Mouse (Mus musculus) ES-E14 (cell line): Measurements from ENCODE around the gene Rtn4rl1. TPM values are rescaled to one million over a fixed set of nuclear protein-coding genes. Genes with fewer than 3 reads are reported as not detected.

Experiments used
- DNase-seq: peaks from one replicate; pipeline ENCODE4 v3.0.0-alpha.2; 2013; ENCODE audit warnings: low read depth, low spot score
- H3K27ac ChIP-seq: 2 replicates; pipeline ENCODE4 v1.5.1; 2012; ENCODE audit warnings: low read depth, mild to moderate bottlenecking, low read length, moderate library complexity, mixed read lengths; ENCODE audit not compliant: poor library complexity, insufficient read depth, severe bottlenecking
- H3K36me3 ChIP-seq: 2 replicates; pipeline ENCODE4 v1.6.1; 2012; ENCODE audit warnings: mild to moderate bottlenecking, low read length, moderate library complexity, mixed read lengths; ENCODE audit not compliant: control insufficient read depth, poor library complexity, insufficient read depth, severe bottlenecking
- H3K4me1 ChIP-seq, 2 experiments: fragments of 150-350 bp in 1 of 2; sonication (generic) in 1 of 2; 2 replicates each; pipeline ENCODE4 v1.6.1; 2012; ENCODE audit warnings: low read length in 2 of 2, mild to moderate bottlenecking in 1 of 2, mixed read lengths in 1 of 2; ENCODE audit not compliant: control insufficient read depth in 2 of 2, insufficient read depth in 2 of 2, poor library complexity in 1 of 2
- H3K4me3 ChIP-seq, 2 experiments: fragments of 150-350 bp in 1 of 2; sonication (generic) in 1 of 2; 2 replicates each; pipeline ENCODE4 v1.5.1; 2012; ENCODE audit warnings: low read length in 2 of 2, low read depth in 1 of 2, mild to moderate bottlenecking in 1 of 2, mixed read lengths in 1 of 2; ENCODE audit not compliant: insufficient read depth in 1 of 2, poor library complexity in 1 of 2, severe bottlenecking in 1 of 2
- H3K9ac ChIP-seq: 2 replicates; pipeline ENCODE4 v1.6.1; 2012; ENCODE audit warnings: low read depth, mild to moderate bottlenecking, low read length, mixed read lengths; ENCODE audit not compliant: poor library complexity, insufficient read depth, severe bottlenecking
- H3K9me3 ChIP-seq: fragments of 150-350 bp; sonication (generic); 2 replicates; pipeline ENCODE4 v1.6.1; 2012; ENCODE audit warnings: low read depth, mild to moderate bottlenecking, low read length; ENCODE audit not compliant: control insufficient read depth, insufficient read depth
- CHD2 ChIP-seq: IDR thresholded peaks from 2 replicates; pipeline ENCODE4 v1.6.1; 2014; ENCODE audit warnings: mild to moderate bottlenecking, low read depth, low read length, inconsistent platforms
- HCFC1 ChIP-seq: IDR thresholded peaks from 2 replicates; pipeline ENCODE4 v1.6.1; 2012; ENCODE audit warnings: low read length, inconsistent platforms, borderline replicate concordance; ENCODE audit not compliant: insufficient read depth
- MAFK ChIP-seq: IDR thresholded peaks from 2 replicates; pipeline ENCODE4 v1.6.1; 2014; ENCODE audit warnings: mild to moderate bottlenecking, low read depth, low read length, inconsistent platforms; ENCODE audit not compliant: insufficient read depth
- ZC3H11A ChIP-seq: IDR thresholded peaks from 2 replicates; pipeline ENCODE4 v1.6.1; 2012; ENCODE audit warnings: low read depth, mild to moderate bottlenecking, inconsistent platforms, low read length, borderline replicate concordance
- ZNF384 ChIP-seq: IDR thresholded peaks from 2 replicates; pipeline ENCODE4 v1.6.1; 2012; ENCODE audit warnings: low read depth, low read length, inconsistent platforms
- in situ Hi-C, 2 experiments: fragments of 600-800 bp; cut with MboI; formaldehyde crosslinking; loops; one replicate each; pipeline ENCODE4 v1.15.1; 2025; ENCODE audit warnings: low sequenced_read_pairs in 2 of 2, inconsistent platforms in 1 of 2; ENCODE audit not compliant: unreplicated experiment in 2 of 2
- total RNA-seq: library from RNA; depleted of rRNA; stranded (reverse); fragments of 300-350 nt; gene quantifications from 2 replicates; pipeline ENCODE4 v1.2.3, GENCODE M21; 2012; rRNA removed

Rtn4rl1 gene
- total RNA-seq, 1 experiment, result 1.0 TPM

GRCm38 (mm10) chr11:75304797-75305196, 111.2 kb downstream of the Rtn4rl1 start:
- in situ Hi-C loops, result no loop called here
- Histone ChIP-seq H3K36me3 (peaks cover 72% of the 10 kb centered on the region), H3K9me3 (no peaks in the 10 kb centered on the region), H3K9ac (no peak overlapping the region), H3K4me3 (no peak overlapping the region), H3K4me1 (no peaks in the 10 kb centered on the region), H3K27ac (no peak overlapping the region)
- DNase-seq, result no peak
- no peak for TF ChIP-seq MAFK
- no peak for TF ChIP-seq HCFC1
- TF ChIP-seq ZC3H11A, result no peak
- TF ChIP-seq ZNF384, result no peak
- no peak for TF ChIP-seq CHD2

- in situ Hi-C loops, result no loop called here
- no peak for DNase-seq
- no peak for TF ChIP-seq MAFK
- no peak for TF ChIP-seq ZC3H11A
- TF ChIP-seq HCFC1, result no peak
- no peak for TF ChIP-seq ZNF384
- TF ChIP-seq CHD2, result no peak
- H3K36me3 ChIP-seq, result peaks cover 74% of the 10 kb centered on the region
- H3K9me3 ChIP-seq, result no peaks in the 10 kb centered on the region
- no peaks in the 10 kb centered on the region for H3K4me1 ChIP-seq
- no peak overlapping the region for H3K9ac ChIP-seq
- H3K4me3 ChIP-seq, result no peak overlapping the region
- no peak overlapping the region for H3K27ac ChIP-seq
Observed at GRCm38 (mm10) chr11:75308650-75309049, 115.1 kb downstream of the Rtn4rl1 start.

- Histone ChIP-seq H3K9me3 (no peaks in the 10 kb centered on the region), H3K4me3 (no peak overlapping the region), H3K27ac (no peak overlapping the region), H3K4me1 (no peaks in the 10 kb centered on the region), H3K9ac (no peak overlapping the region), H3K36me3 (peaks cover 74% of the 10 kb centered on the region)
- no peak for DNase-seq
- in situ Hi-C loops, result no loop called here
- TF ChIP-seq ZNF384 (no peak), CHD2 (no peak), MAFK (no peak), HCFC1 (no peak), ZC3H11A (no peak)
Observed at GRCm38 (mm10) chr11:75310813-75311212, 117.2 kb downstream of the Rtn4rl1 start.

GRCm38 (mm10) chr11:75311751-75312150, 118.2 kb downstream of the Rtn4rl1 start:
- in situ Hi-C loops, result no loop called here
- H3K36me3 ChIP-seq, result peaks cover 71% of the 10 kb centered on the region

GRCm38 (mm10) chr11:75313834-75314233, 120.3 kb downstream of the Rtn4rl1 start:
- in situ Hi-C loops, result no loop called here
- no peak for DNase-seq
- TF ChIP-seq HCFC1 (no peak), MAFK (no peak), ZC3H11A (no peak), ZNF384 (no peak), CHD2 (no peak)
- H3K4me1 ChIP-seq, result no peaks in the 10 kb centered on the region
- H3K4me3 ChIP-seq, result no peak overlapping the region
- peaks cover 67% of the 10 kb centered on the region for H3K36me3 ChIP-seq
- no peaks in the 10 kb centered on the region for H3K9me3 ChIP-seq
- no peak overlapping the region for H3K9ac ChIP-seq
- H3K27ac ChIP-seq, result no peak overlapping the region

More at GRCm38 (mm10) chr11:75311751-75312150, 118.2 kb downstream of the Rtn4rl1 start:
- Histone ChIP-seq H3K9ac (no peak overlapping the region), H3K27ac (no peak overlapping the region), H3K4me3 (no peak overlapping the region), H3K4me1 (no peaks in the 10 kb centered on the region), H3K9me3 (no peaks in the 10 kb centered on the region)
- TF ChIP-seq ZNF384, result no peak
- TF ChIP-seq MAFK, result no peak
- no peak for DNase-seq

Other genes starting within 250 kb of the Rtn4rl1 start
- 1.4 and 2.1 TPM in 2 replicates for gene Hic1, start 24.3 kb upstream of the Rtn4rl1 start, total RNA-seq
- gene Ovca2, start 14.9 kb upstream of the Rtn4rl1 start, total RNA-seq, result 11.7 and 14.8 TPM in 2 replicates
- 32.8 and 43.6 TPM in 2 replicates for gene Dph1, start 2.5 kb upstream of the Rtn4rl1 start, total RNA-seq
- gene Rpa1, start 154.5 kb downstream of the Rtn4rl1 start, total RNA-seq, result 193 and 317 TPM in 2 replicates
- gene Smyd4, start 154.7 kb downstream of the Rtn4rl1 start, total RNA-seq, result 27.0 and 28.3 TPM in 2 replicates
- 20.3 and 24.7 TPM in 2 replicates for gene Serpinf1, start 228.9 kb downstream of the Rtn4rl1 start, total RNA-seq
- 0.27 TPM in 1 of 2 replicates, not detected in the other for gene Serpinf2, start 245.8 kb downstream of the Rtn4rl1 start, total RNA-seq